Mouse (Mus musculus): ENCODE results near the gene Phospho2.

GRCm38 (mm10) chr2:69764716-69765115 lies 24.7 kb upstream of the Phospho2 start:
- TF ChIP-seq POLR2A (IDR thresholded peaks at IDR 0.05; ENCODE audit: insufficient read depth, low read depth, low read length), result no peak
- no peak for TF ChIP-seq CTCF (IDR thresholded peaks at IDR 0.05; ENCODE audit: insufficient read depth, low read depth, low read length)
